Mouse (Mus musculus) midbrain, embryonic 14.5 days (tissue): ENCODE results near the gene Adgrg1. TPM values are rescaled to one million over a fixed set of nuclear protein-coding genes. Genes with fewer than 3 reads are reported as not detected.

Source experiments
- ATAC-seq: fragments of 200-750 bp; cut with Nextera tagmentation; 2 replicates; pipeline ENCODE4 v1.8.0; 2017; ENCODE audit warnings: moderate number of reproducible peaks, moderate library complexity; ENCODE audit not compliant: low FRiP score, low TSS enrichment
- DNase-seq: peaks from one replicate; pipeline ENCODE4 v3.0.0-alpha.2; 2015
- H3K27ac ChIP-seq: fragments of 300-500 bp; sonication (generic); replicated peaks from 2 replicates; pipeline ENCODE4 v1.5.1; 2014; ENCODE audit warnings: mild to moderate bottlenecking, low read depth, low read length, moderate library complexity
- H3K27me3 ChIP-seq: fragments of 300-500 bp; sonication (generic); 2 replicates; pipeline ENCODE4 v1.6.1; 2014; ENCODE audit warnings: low read length, control low read depth, mixed read lengths; ENCODE audit not compliant: control insufficient read depth, insufficient read depth
- H3K36me3 ChIP-seq: fragments of 300-500 bp; sonication (generic); 2 replicates; pipeline ENCODE4 v1.6.1; 2014; ENCODE audit warnings: low read length, control low read depth; ENCODE audit not compliant: control insufficient read depth, insufficient read depth
- H3K4me1 ChIP-seq: fragments of 300-500 bp; sonication (generic); 2 replicates; pipeline ENCODE4 v1.6.1; 2014; ENCODE audit warnings: mild to moderate bottlenecking, antibody characterized with exemption, low read length, control low read depth; ENCODE audit not compliant: control insufficient read depth, insufficient read depth
- H3K4me2 ChIP-seq: fragments of 300-500 bp; sonication (generic); 2 replicates; pipeline ENCODE4 v1.6.1; 2014; ENCODE audit warnings: mild to moderate bottlenecking, low read length, moderate library complexity
- H3K4me3 ChIP-seq: fragments of 300-500 bp; sonication (generic); replicated peaks from 2 replicates; pipeline ENCODE4 v1.5.1; 2014; ENCODE audit warnings: low read depth, low read length
- H3K9ac ChIP-seq: fragments of 300-500 bp; sonication (generic); replicated peaks from 2 replicates; pipeline ENCODE4 v1.6.1; 2014; ENCODE audit warnings: mild to moderate bottlenecking, low read length, moderate library complexity
- H3K9me3 ChIP-seq: fragments of 300-500 bp; sonication (generic); 2 replicates; pipeline ENCODE4 v1.6.1; 2016; ENCODE audit warnings: low read length, control low read depth, mixed read lengths; ENCODE audit not compliant: control insufficient read depth
- WGBS: fragments of 180-500 bp; shearing (Covaris S2); extraction: QIAGEN DNeasy Blood & Tissue Kit; methylation state at CpG from one replicate; pipeline ENCODE4 v1.1.7; 2014; 5-methylcytosine and 5-hydroxymethylcytosine counted together
- polyA plus RNA-seq: library from polyadenylated mRNA; unstranded; fragments of >200 nt; fragmentation: Nextera tagmentation; extraction: Ambion mirVana; gene quantifications from 2 replicates; pipeline ENCODE4 v1.2.1, GENCODE M21; 2014

Adgrg1 gene
- polyA plus RNA-seq, 1 experiment from 2014 or later: 165 TPM

- H3K27me3 ChIP-seq: no peaks in the 10 kb centered on the region
- H3K36me3 ChIP-seq: no peaks in the 10 kb centered on the region
- no peak for ATAC-seq
- H3K9ac ChIP-seq: no peak overlapping the region
- H3K4me3 ChIP-seq: no peak overlapping the region
- H3K27ac ChIP-seq: 0 out of 2 replicates have a peak overlapping the region, but pooled peaks have one; percentile 5
- no peak for DNase-seq
- no peak overlapping the region for H3K4me2 ChIP-seq
- 73% methylated on average over 11 of the region's 11 CpGs for WGBS
- no peaks in the 10 kb centered on the region for H3K9me3 ChIP-seq
- H3K4me1 ChIP-seq: peaks cover 47% of the 10 kb centered on the region
Measured at GRCm38 (mm10) chr8:94990598-94991453, 16.3 kb downstream of the Adgrg1 start.

GRCm38 (mm10) chr8:94991454-94991994 is 17.0 kb downstream of the Adgrg1 start:
- no peak overlapping the region for H3K4me3 ChIP-seq
- no peak for DNase-seq
- H3K9ac ChIP-seq: no peak overlapping the region
- H3K27me3 ChIP-seq: no peaks in the 10 kb centered on the region
- peak overlapping the region; percentile 98 for H3K27ac ChIP-seq
- no peak for ATAC-seq
- peaks cover 44% of the 10 kb centered on the region for H3K4me1 ChIP-seq
- no peak overlapping the region for H3K4me2 ChIP-seq
- WGBS: 83% methylated on average over 9 of the region's 9 CpGs
- H3K9me3 ChIP-seq: no peaks in the 10 kb centered on the region
- no peaks in the 10 kb centered on the region for H3K36me3 ChIP-seq

DNA sequence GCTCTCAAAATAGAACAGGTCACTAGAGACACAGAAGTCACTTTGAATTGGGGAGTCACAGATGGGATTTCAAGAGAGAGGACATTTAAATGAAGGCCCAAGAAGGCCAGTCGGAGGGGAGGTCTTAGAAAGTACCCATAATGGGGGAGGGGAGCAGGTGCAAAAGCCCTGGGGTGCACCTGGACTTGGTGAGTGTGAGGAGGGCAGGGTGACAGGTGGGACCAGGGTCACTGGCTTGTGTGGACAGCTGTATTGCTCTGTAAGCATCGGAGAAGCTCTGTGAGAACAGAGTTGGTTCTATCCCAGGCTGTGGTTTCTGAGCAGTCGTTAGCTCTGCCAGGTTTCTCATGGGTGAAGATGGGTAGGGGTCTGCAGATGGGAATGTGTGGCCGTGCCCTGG is 17.5 kb downstream of the Adgrg1 start:
- ATAC-seq (no peak), DNase-seq (no peak)
- H3K9me3 ChIP-seq: no peaks in the 10 kb centered on the region
- WGBS: 80% methylated on average over 4 of the region's 4 CpGs
- no peak overlapping the region for H3K4me2 ChIP-seq
- no peak overlapping the region for H3K4me3 ChIP-seq
- peaks cover 43% of the 10 kb centered on the region for H3K4me1 ChIP-seq
- H3K27ac ChIP-seq: peak overlapping the region; percentile 98
- no peaks in the 10 kb centered on the region for H3K36me3 ChIP-seq
- no peaks in the 10 kb centered on the region for H3K27me3 ChIP-seq
- no peak overlapping the region; the same call in 1 of the 2 replicates for H3K9ac ChIP-seq

DNA sequence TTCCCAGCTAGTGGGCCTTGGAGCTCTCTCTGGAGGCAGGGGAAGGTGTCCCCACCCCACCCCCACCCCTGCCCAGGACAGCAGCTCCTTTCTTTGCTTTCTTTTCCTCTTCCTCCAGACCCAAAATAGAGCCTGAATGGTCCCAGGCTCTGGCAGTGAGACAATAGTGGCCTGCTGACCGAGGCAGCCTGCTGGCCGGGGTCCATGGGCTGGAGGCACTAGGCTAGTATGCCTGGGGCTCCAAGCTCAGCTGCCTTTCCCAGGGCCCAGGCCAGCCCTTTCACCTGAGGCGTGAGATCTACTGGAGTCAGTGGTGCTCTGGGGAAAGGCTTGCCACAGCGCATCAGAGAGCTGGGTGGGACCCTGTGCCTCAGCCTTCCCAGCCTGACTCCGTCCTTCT is 18.0 kb downstream of the Adgrg1 start:
- ATAC-seq (no peak), DNase-seq (no peak)
- H3K4me3 ChIP-seq: no peak overlapping the region
- H3K9me3 ChIP-seq: no peaks in the 10 kb centered on the region
- H3K27ac ChIP-seq: peak overlapping the region; percentile 98
- H3K4me2 ChIP-seq: peak overlapping the region; percentile 20; the same call in 1 of the 2 replicates
- 24% methylated on average over 5 of the region's 5 CpGs for WGBS
- no peaks in the 10 kb centered on the region for H3K27me3 ChIP-seq
- H3K36me3 ChIP-seq: no peaks in the 10 kb centered on the region
- H3K4me1 ChIP-seq: peaks cover 46% of the 10 kb centered on the region
- H3K9ac ChIP-seq: peak overlapping the region; percentile 7; the same call in 1 of the 2 replicates

GRCm38 (mm10) chr8:94992996-94993724 is 18.6 kb downstream of the Adgrg1 start:
- H3K4me3 ChIP-seq: no peak overlapping the region
- H3K9ac ChIP-seq: 0 out of 2 replicates have a peak overlapping the region, but pooled peaks have one; percentile 26
- peaks cover 52% of the 10 kb centered on the region for H3K4me1 ChIP-seq
- ATAC-seq (no peak), DNase-seq (no peak)
- H3K27me3 ChIP-seq: no peaks in the 10 kb centered on the region
- peak overlapping the region; percentile 96 for H3K4me2 ChIP-seq
- H3K36me3 ChIP-seq: no peaks in the 10 kb centered on the region
- H3K9me3 ChIP-seq: no peaks in the 10 kb centered on the region
- peak overlapping the region; percentile 98 for H3K27ac ChIP-seq
- 40% methylated on average over 9 of the region's 9 CpGs for WGBS

DNA sequence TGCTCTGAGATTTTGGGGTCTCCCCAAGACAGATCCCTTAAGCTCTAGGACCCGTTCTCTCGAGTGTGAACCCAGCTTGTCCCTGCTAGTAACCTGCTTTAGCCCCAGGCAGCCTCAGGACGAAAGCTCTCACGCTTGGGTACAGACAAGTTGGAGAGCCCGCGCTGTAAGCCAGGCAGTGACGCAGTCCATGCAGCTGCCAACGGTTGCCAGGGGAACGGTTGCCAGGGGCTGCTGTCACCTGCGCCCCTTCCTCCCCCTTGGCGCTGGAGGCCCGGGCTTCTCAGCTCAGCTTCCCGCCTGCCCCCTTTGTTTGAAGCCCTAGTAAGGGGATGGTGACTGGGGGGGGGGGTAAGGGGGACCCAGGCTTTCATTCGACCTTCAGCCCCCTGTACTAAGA is 19.5 kb downstream of the Adgrg1 start:
- H3K4me2 ChIP-seq: peak overlapping the region; percentile 96
- no peaks in the 10 kb centered on the region for H3K9me3 ChIP-seq
- peak overlapping the region; percentile 98 for H3K27ac ChIP-seq
- peaks cover 61% of the 10 kb centered on the region for H3K4me1 ChIP-seq
- H3K27me3 ChIP-seq: no peaks in the 10 kb centered on the region
- no peaks in the 10 kb centered on the region for H3K36me3 ChIP-seq
- peak; percentile 90 for ATAC-seq
- peak overlapping the region; percentile 90 for H3K9ac ChIP-seq
- H3K4me3 ChIP-seq: peak overlapping the region; percentile 63
- peak; percentile 97 for DNase-seq
- 3% methylated on average over 14 of the region's 14 CpGs for WGBS

DNA sequence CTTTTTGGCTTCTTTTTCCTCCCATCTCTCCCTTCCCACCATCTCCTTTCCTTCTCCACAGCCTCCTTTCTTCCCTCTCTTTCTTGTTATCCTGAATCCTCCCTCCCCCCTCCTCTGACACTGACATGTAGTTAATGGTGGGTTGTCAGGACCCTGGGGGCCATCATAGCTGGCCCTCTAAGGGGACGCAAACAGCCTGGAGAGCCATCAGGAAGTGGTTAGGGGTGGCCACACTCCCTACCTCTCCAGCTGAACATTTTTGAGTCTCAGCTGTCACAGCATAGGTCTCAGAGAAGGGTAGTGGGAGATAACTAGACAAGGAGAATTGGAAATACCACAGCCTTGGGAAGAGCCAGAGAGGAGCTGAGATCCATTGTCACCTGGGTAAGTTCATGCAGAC is 20.0 kb downstream of the Adgrg1 start:
- ATAC-seq (peak; percentile 25; the same call in 1 of the 2 replicates), DNase-seq (no peak)
- peak overlapping the region; percentile 98 for H3K27ac ChIP-seq
- H3K36me3 ChIP-seq: no peaks in the 10 kb centered on the region
- H3K4me3 ChIP-seq: peak overlapping the region; percentile 63
- no peaks in the 10 kb centered on the region for H3K9me3 ChIP-seq
- H3K4me1 ChIP-seq: peaks cover 66% of the 10 kb centered on the region
- peak overlapping the region; percentile 90 for H3K9ac ChIP-seq
- H3K4me2 ChIP-seq: peak overlapping the region; percentile 96
- 0% methylated on average over 1 of the region's 1 CpGs for WGBS
- no peaks in the 10 kb centered on the region for H3K27me3 ChIP-seq

DNA sequence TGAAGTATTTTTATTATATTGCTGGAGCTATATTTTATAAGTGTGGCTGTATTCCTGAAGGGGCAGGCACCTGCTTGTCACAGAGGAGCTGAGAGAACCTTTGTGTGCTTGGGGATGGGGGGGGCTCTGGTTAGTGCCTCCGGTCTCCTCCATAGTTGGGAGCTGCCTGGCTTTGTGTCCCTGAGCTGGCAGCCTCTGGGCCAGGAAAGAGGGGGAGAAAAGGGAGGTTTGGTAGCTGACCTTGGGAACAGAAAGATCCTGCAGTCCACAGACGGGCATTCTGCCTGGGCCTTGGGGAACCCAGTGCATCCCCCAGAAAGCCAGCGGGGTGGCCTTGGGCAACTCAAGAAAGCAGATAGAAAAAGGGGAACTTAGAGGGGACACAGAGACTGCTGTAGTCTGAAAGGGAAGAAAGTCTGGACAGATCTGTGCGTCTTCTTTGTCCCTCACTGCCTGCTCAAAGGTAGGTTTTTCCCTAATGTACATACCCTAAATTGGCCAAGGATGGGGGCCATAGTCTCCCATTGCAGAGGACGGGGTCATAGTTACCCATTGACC is 20.9 kb downstream of the Adgrg1 start:
- H3K4me2 ChIP-seq: peak overlapping the region; percentile 96
- H3K9ac ChIP-seq: peak overlapping the region; percentile 90
- H3K4me3 ChIP-seq: peak overlapping the region; percentile 63
- no peaks in the 10 kb centered on the region for H3K9me3 ChIP-seq
- DNase-seq (peak; percentile 69), ATAC-seq (no peak)
- no peaks in the 10 kb centered on the region for H3K27me3 ChIP-seq
- H3K36me3 ChIP-seq: no peaks in the 10 kb centered on the region
- WGBS: 19% methylated on average over 5 of the region's 5 CpGs
- H3K27ac ChIP-seq: peak overlapping the region; percentile 98
- peaks cover 73% of the 10 kb centered on the region for H3K4me1 ChIP-seq
